Mouse (Mus musculus) left cerebral cortex, postnatal 36 days (tissue): ENCODE measurements around the gene Larp4. TPM values are rescaled to one million over a fixed set of nuclear protein-coding genes. Genes with fewer than 3 reads are reported as not detected.

Source experiments
- DNase-seq, 2 experiments: peaks; one replicate each; pipeline ENCODE4 v3.0.0; 2021 to 2022; ENCODE audit warnings: low spot score in 2 of 2, mixed read lengths in 1 of 2
- intact Hi-C: fragments of 180-260 bp; cut with DNase I; formaldehyde crosslinking; loops from one replicate; pipeline ENCODE4 v1.15.1; 2025
- total RNA-seq, 2 experiments: library from RNA; stranded (reverse); gene quantifications; 2 replicates each; pipeline ENCODE4 v1.2.3; 2021

Gene Larp4
- total RNA-seq, 2 experiments from 2014 or later: 47.1 to 47.6 TPM

DNA sequence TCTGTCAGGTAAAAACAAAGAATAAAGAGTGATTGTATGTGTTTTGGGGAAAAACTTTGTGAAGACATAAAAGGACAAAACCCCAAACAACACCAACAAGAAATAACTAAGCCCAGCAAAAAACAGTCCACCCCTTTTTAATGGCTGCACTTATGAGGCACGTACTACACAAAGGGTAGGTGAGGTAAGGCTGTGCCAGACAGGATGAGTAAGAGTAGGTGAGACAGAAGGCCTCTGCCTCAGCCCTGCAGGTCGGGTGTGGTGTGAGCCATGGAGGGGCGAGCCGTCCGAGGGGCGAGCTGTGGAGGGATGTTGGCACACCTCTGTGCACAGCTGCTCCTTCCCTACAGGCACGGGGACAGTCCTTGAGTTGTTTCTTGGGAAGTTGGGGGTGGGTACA lies 81.1 kb downstream of the Larp4 start:
- intact Hi-C loops: no loop called here
- DNase-seq: no peak

- DNase-seq: no peak
- intact Hi-C loops: no loop called here
These were observed 82.9 kb downstream of the Larp4 start for GRCm38 (mm10) chr15:100052726-100053125.

DNA sequence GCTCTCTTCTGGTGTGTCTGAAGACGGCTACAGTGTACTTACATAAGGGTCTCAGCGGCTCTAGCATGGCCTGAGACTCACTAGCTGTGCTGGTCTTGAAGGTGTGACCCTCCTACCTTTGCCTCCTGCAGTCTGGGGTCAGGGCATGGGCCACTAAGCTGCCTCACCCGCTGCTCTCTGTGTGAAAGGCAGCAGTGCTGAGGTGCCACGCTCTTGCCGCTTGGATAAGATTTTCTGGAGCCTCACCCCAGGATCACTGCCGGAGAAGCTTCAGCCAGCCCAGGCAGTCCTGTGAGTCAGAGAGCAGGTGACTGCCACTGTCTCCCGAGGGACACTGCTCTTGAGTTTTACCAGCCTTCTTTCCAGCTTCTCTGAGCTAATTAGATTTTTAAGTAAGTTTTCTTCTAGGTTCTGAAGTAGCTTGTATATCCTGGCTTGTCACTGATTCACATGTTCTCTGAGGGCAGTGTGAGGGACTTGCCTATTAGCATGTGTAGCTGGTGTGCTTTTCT lies 86.6 kb downstream of the Larp4 start:
- intact Hi-C loops: no loop called here

DNA sequence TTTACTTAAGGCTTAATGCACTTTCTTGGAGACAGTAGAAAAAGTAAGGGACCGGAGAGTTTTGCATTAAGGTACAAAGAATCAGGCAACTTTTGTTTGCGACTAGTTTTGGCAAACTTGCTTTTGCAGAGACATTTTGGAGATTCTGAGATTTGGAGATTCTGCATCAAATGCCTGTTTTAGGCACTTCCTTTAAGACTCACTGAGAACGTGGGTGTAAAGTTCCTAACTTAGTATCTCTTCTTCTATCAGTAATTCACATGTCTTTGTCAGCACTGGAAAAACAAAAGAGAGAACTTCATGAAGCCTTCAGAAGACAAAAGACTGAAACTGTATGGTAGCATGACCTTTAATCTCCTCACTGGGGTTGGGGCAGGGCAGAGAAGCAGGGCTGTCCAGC lies 87.8 kb downstream of the Larp4 start:
- no peak for DNase-seq
- intact Hi-C loops: no loop called here

More for the DNA sequence above, 86.6 kb downstream of the Larp4 start:
- no peak for DNase-seq

GRCm38 (mm10) chr15:100058143-100058542 lies 88.3 kb downstream of the Larp4 start:
- intact Hi-C loops: no loop called here

DNA sequence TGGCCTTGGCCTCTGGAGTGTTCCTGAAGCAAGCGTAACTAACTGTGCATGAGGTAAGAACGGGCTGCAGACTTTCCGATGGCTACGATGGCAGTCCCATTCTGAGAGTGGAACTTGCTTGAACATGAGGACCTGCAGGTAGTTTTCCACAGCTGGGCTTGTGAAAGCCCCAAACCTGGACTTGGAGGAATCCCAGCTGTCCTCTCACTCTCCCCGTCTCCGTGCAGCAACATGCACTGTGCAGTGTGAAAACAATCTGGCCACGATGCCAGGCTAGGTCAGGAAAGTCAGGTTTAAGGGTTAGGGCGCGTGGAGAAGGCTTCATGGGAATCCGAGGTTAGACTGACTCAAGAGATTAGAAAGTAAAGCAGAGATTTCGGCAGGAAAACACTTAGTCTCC lies 89.0 kb downstream of the Larp4 start:
- no peak for DNase-seq
- intact Hi-C loops: no loop called here

More at GRCm38 (mm10) chr15:100058143-100058542, 88.3 kb downstream of the Larp4 start:
- no peak for DNase-seq

DNA sequence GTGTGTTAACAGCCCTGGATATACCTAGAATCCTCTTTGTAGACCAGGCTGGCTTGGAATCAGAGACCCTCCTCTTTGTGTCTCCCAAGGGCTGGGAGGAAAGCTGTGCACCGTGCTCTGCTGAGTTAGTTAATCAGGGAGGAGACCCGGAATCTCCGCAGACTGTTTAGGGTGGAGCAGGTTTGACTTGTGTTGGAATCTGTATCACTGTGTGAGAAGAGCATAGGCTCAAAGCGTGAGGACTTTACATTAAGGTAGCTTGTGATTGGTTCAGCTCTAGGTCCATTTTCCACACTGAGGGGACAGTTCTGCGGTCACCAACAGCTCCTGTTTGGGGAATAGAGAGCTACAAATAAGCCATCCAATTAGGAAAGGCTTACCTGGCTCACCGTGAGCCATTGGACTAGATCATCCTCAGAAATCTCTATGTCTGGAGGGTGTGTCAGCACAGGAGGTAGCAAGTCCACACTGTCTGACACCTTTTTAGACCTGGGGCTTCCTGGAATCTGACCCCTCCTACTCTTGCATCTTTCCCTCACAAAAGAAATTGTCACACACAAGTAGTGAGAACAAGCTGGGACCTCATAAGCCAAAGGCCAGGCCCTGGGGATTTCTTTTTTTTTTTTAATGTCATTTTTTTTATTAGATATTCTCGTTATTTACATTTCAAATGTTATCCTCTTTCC lies 89.9 kb downstream of the Larp4 start:
- intact Hi-C loops: no loop called here
- no peak for DNase-seq

GRCm38 (mm10) chr15:100060513-100061140 lies 90.8 kb downstream of the Larp4 start:
- no peak for DNase-seq
- intact Hi-C loops: no loop called here

GRCm38 (mm10) chr15:100061377-100061776 lies 91.5 kb downstream of the Larp4 start:
- intact Hi-C loops: no loop called here
- no peak for DNase-seq

- intact Hi-C loops: no loop called here
- no peak for DNase-seq
These were observed 93.4 kb downstream of the Larp4 start for GRCm38 (mm10) chr15:100063229-100063773.

Other genes starting within 250 kb of the Larp4 start
- gene Cox14, start 244.4 kb upstream of the Larp4 start, total RNA-seq: 100 to 1,000 TPM; 112 to 121 TPM
- 10 to 100 TPM; 32.3 to 42.2 TPM for gene Cers5, start 197.2 kb upstream of the Larp4 start, total RNA-seq
- 10 to 100 TPM in 1 of 2 experiments, 1 to 10 TPM in 1; 8.2 to 10.7 TPM for gene Lima1, start 94.6 kb upstream of the Larp4 start, total RNA-seq
- under 1 TPM in 1 of 2 experiments, not detected in 1; 0.05 TPM for gene Fam186a, start 3.0 kb upstream of the Larp4 start, total RNA-seq
- gene Dip2b, start 68.6 kb downstream of the Larp4 start, total RNA-seq: 10 to 100 TPM; 64.8 to 68.3 TPM